Mouse (Mus musculus): ENCODE data around the gene Ccnq.

The Ccnq gene

DNA sequence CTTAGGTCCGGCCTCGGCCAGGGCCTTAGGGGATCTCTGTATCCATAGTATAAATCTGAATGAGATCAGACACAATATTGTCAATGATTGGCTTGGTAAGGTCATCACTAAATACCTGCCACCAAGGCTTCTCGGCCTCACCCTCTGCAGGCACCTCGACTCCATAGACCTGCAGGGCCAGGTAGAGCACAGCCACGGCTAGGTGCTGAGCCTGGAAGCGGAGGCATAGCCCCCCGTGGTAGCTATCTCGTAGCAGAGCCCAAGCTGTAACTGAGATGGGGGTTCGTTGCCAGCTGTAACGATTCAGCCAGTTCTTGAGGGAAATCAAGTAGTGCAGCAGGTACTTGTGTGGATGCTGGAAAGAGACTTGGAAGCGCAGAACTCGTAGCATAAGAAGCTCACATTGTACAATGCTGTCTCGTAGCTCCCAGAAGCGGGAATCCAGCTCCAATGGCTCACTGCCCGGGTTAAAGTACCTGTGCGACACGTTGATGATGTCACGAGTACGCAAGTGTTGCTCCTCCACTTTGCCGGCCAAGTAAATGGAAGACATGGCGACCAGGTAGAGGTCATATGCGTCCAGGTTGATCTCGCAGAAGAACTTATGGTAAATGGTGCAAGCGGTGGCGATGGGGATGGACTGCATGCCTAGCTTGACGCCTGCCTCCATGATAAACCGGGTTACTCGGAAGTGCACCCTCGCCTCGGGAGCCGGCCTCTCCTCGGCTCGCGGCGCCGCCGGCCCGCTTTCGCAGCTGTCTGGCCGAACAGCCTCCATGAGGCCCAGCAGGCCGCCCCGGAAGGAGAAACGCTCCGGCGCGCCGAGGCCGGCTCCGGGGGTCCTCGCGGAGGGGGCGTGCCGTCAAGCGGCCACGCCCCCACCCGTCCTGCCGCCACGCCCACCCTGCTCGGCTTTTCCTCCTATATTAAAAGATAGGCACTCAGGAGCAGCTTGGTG is at the start of gene Ccnq:
Gene Ccnq, minus strand, starts transcription at position 845 of the 958 bp plus-strand sequence.
- peak; percentile 83 for DNase-seq

DNA sequence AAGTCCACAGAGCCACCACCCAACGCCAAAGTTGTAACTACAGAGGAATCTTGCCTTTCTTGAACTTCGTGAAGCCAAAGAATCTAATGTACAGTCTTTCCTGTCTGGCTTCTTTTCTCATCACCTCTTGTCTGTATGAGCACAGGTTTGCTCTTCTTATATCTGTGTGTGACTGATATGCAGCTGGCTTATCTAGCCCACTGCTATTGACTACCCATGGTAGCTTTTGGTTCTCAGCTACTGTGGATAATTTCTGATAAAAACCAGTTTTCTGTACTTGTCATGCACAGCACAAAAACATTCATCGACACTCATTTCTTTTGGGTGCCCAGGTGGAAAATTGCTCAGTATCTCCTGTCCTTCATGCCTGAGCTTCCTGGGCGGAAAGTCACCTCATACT is 49.6 kb upstream of the Ccnq start:
- no peak for DNase-seq

DNA sequence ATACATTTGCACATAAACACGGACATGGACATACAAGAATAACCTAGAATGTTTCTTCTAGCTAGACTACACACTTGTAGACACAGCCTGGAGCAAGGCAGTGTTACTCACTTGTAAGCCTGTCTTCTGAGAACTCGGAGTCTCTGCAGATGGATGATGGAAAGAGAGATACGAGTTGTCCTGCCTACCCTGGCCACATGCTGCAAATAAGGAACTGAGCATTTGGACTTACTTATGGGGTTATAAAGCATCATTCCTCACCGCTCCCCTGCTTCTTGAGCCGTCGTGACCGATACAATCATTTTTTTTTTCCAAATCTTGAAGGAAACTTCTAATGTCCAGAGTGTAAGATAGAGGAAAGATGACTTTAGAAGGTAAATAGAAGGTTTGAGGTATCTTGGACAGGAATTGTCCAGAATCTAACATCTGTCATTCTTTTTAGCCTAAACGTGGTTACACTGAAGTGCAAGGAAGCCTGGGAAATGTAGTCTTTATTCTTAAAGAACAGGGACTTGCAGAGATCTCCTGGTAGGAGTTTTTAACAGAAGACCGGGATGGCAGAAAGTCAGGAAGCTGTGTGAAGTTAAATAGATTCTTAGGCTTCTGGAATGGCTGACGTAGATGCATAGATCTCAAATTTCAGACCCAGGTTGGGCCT is 44.7 kb upstream of the Ccnq start:
- no peak for DNase-seq

DNA sequence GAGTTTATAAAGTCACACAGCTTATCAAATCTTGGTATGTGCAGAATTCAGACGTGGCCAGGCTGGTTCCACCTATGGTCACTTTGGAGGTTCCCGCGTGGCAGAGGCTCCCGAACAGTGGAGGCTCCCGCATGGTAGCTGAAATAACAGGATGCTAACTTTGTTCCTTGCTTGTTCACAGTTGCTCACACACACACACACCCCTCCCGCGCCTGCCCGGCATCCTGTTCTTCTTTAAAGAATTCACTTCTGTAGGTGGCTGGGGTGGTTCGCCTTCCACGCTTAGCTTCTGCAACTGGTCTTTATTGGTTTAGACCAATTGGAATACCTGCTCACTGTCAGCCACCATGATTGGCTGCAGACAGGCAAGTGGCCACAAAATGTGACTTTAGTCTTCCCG is 41.6 kb upstream of the Ccnq start:
- no peak for DNase-seq

DNA sequence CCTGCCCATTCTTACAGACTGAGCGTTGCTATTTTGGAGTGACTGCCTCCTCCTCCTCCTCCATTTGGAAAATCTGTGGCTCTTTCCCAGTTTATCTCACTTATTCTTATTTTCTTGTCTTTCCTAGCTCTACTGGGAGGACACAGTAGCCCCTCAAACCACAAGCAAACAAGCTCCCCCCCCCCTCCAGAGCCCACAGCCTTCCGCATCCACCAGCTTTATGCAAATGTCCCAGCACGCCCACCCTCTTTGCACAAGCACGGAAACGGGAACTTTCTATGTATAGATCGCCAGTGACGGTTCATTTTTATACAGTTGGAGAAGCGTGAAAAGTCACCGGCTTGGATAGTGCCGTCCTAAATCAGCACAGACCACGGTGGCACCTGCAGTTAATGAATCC is 40.9 kb upstream of the Ccnq start:
- no peak for DNase-seq

DNA sequence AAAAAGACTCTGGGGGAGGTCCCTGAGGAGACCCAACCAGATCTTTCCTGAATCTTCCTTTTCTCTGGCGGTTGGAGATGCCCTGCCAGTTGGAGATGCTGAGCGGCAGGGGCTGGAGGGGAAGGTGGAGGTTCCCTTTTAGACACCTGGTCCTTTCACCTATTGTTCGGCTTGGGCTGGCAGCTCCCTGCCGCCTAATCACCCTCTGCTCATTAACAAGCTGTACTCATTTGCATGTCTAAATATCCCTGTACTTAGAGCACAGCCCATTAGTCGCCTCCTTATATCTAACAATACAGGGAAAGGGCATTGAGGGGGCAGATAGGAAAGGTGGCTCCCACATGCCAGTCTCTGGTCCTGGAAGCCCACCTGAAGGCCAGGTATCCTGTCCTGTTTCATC is 40.5 kb upstream of the Ccnq start:
- no peak for DNase-seq

DNA sequence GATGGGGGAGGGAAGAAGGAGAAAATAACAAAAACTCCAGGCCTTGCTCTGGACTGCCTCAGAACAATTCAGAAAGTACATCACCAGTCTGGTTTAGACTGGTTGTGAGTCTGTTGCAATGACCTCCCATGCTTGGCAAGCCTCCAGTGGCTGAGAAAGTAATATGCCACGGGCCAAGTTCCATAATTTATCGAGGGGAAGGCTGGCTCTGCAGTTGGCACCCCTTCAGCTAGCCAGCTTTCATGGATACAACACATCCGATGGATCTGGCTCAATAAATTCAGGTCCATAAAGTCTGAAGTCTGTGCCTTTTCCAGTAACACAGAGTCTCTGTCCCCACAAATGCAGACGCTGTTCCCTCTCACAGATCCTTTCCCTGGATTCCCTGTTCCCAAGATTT is 40.1 kb upstream of the Ccnq start:
- peak; percentile 83 for DNase-seq

DNA sequence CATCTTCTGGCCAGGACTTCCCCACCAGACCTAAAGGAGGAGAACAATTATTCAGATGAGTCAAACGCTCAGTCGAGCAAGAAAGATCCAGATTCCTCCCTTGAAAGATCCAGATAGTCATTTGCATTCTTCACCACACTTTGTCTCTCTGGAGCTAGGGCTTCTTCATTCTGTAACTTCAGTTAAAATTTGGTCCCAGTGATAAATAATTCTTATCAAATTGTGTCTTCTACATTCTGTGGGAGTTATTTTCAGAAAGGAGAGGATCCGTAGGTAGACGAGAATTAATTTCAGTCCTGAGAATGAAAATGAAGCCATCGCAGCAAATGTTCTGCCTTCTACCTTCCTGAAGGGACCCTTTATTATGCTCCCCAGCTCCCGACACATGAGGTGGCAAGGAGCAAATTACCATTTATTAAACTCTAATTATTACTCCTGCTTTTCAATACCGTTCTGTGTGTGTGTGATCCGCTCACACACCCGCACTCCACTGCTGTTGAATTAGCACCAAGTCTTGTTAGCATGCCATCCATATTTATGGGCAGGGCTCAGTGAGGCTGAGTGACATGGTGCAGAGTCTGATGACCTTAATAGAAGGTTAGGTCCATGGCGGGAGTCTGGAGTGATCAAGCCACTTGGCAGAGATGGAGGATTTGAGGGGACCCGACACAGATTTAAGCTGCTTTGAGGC is 38.0 kb upstream of the Ccnq start:
- no peak for DNase-seq

DNA sequence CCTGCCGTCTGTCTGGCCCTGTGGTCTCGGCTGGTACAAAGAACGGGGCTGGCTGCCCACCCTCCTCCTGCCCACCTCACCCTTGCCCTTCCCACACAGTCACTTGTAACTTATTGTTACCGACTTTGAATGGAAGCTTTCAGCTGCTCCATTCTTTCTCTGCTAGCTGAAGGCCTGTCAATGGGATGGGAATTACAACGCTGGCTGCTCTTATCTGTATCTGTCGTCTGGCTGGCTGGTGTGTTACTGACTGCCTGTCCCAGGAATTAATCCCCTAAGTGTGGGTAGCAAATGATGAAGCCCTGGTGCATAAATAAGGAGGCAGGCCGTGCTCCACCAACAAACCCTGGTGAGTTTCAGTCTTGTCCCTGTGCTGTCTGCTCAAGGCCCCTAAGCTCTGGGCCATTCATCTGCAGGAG is 34.5 kb upstream of the Ccnq start:
- no peak for DNase-seq

DNA sequence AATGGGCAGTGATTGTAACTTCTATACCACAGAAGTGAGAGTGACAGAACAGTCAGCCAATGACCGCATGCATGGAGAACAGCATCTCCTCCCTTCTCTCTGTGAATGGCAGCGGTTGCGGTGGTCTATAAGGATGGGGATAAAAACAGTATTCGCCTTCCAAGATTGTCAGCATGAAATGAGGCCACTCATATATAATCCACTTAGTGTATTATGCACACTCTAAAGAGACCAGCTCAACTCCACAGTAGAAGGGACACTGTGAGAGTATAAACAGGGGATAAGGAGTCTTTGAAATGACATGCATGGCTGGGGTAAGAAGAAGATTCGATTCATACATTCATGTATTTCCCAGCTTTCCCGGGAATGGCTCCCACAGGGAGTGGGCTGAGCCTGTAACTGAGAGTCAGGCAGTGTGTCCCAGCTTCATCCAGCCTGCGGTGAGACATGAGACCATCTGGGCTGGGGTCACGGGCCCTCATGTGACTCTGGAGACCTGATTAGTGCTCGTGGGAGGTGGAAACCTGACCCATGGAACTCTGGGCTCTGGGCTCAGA is 31.3 kb upstream of the Ccnq start:
- no peak for DNase-seq

DNA sequence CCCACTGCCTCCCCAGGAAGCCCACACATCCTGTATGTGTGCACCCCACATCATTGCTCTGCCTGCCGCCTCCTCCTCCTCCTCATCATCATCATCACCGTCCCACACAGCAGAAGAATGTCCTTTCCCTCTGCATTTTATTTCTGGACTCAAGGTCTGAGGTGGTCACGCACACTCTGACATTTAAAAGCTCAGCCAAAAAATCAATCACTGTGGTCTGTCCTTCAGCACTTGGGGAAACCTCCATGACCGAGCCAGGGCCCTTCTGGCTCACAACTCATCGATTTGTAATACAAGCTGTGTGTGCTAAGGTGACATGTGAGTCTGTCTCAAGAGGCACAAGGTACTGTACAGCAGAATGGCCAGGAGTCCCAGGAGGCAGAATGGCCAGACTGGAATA is 30.8 kb upstream of the Ccnq start:
- no peak for DNase-seq

DNA sequence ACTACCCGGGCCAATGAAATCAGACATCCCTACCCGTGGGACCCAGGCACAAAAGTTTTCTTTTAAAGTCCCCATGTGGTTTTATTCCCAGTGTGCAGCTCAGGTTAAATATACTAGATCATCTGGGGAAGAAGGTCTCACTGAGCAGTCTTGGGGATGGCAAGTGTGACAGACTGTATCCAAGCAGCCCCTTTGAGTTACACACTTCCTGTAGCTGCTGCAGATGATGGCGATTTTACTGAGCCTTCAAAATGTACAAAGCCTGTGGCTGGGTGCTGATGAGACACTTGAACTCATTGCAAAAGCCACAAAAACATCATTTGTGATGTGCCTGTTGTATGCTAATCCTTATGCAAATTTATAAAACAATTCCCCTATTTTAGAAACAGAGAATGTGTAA is 29.0 kb upstream of the Ccnq start:
- no peak for DNase-seq

DNA sequence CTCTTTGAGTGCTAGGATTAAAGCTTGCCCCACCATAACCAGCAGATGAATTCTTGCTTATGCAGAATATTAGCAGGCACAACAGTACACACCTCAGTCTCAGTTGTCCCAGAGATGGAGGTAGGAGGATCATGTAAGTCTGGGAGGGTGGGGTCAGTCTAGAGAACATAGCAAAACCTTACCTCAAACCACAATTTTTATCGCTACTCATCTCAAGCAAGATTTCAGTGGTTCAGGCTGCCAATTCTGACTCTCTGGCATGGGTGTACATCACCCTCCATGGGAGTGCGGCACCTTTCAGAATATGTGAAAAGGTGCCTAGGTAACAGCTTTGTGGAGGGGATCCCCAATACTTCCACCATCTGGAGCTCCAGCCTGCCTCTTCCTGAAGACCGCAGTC is 28.5 kb upstream of the Ccnq start:
- DNase-seq, result no peak

DNA sequence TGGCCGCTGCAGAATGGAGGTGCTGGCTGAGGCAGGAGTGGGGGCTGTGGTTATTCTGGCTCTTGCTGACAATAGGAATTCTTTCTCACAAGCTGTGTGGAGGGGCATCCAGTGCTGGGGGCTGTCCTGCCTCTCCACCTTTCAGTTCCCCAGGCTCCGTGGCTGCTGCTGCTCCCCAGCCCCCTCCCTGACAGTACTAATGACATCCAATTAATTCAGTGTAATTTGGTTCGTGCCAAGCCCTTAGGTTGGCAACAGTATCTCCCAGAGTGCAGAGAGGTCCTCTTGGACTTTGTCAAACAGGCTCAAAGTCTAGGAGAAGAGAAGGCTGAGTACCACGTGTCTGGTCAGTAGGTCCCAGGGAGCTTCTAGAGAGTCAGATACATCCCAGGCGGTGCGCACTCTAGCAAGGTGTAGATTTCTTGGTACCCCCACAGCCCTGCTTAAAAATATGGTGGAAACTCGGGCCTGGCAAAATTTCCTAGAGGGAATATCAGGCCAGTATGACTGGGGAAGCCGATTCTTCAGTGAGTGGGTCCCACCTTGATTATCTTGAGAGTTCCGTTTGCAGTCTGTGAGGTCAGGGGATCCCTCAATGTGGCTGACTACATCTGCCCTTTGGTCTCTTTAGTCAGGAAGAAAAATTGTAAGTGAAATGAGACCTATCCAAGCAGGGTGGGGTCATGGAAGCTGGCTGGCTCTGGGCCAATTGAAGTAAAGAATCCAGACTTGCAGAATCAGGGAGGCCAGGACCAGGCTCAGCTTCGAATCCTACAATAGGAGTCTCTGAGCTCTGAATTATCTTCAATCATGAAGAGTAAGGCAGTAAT is 26.5 kb upstream of the Ccnq start:
- no peak for DNase-seq

DNA sequence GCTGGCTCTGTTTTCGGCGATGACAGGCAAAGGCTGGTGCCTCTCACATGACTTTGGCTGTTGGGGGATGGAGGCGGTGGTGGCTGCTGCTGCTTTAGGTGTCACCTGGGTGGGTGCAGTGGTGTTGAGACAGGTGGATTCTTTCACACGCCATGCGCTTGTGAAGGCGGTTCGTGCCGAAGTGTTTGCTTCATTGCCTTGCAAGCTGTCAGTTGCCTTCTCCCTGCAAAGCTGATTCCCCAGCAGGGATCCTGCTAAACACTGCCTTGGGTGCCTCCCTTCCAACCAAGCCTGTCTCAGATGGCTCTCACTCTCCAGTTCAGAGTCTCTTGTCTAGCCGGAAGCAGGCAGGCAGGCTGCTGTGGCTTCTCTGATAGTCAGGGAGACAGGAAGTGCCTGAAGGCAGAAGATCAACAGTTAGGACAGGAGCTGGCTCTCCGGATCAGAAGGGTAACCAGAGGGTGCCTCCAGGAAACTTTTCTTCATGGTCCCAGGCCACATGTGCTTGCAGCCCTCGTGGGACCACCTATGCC is 20.3 kb upstream of the Ccnq start:
- DNase-seq, result peak; percentile 45

DNA sequence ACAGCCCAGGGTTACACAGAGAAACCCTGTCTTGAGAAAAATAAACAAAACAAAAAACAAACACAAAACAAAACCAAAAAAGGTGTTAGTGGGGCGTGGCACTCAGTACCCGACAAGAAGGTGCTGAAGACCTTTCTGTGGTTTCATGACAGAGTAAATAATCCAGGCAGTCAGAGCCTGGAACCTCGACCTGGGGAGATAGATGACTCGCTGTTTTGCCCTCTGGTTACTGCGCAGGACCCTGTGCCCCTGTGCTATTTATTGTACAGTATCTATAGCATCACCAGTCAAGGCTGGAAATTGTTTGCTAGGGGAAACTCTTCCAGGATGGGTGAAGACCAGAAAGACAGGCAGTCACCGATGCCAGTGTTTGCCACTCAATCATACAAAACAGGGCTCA is 18.9 kb upstream of the Ccnq start:
- no peak for DNase-seq

DNA sequence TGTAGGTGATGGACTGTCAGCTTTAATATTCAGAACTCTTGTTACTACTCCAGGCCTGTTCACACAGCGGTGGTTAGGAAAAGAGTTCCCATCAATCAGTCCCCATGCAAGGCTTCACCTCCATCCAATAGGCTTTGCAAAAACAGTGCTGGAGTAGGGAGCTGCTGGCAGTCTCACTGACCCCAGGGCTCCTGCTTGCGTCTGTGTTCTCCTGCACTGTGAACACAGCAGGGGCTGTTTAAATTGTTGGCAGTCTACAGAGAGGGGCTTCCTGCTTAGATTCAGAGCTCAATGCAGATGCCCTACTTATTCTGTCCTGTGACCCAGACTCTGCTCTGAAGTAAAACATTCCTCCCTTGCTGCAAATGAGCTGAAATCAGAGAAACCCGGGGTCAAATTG is 17.2 kb upstream of the Ccnq start:
- no peak for DNase-seq

DNA sequence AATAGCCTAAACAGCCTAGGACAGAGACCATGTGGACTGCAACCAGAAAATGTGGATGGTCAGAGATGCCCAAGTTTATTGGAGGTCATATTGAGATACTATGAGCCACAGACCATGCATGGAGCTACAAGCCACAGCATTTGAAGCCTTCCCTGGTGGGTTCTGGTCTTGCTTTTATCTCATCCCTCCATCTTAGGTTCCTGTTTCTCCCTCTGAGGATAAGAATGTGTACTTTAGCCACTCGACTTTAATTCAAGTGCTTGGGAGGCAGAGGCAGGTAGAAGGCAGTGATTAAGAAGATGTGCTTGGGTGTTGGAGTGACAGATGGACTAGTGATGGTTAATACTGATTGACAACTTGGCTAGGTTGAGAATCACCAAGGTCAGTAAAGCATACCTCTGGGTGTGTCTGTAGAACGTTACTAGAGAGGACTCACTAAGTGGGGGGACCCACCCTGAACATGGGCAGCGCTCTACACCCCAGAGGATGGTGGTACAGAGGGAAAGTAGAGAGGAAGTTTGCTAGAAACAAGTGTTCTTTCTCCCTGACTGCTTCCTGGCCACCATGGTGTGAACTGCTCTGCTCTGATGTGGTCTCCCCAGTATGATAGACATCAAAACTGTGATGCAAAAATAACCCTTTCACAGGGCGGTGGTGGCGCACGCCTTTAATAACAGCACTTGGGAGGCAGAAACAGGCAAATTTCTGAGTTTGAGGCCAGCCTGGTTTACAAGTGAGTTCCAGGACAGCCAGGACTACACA is 14.7 kb upstream of the Ccnq start:
- no peak for DNase-seq

DNA sequence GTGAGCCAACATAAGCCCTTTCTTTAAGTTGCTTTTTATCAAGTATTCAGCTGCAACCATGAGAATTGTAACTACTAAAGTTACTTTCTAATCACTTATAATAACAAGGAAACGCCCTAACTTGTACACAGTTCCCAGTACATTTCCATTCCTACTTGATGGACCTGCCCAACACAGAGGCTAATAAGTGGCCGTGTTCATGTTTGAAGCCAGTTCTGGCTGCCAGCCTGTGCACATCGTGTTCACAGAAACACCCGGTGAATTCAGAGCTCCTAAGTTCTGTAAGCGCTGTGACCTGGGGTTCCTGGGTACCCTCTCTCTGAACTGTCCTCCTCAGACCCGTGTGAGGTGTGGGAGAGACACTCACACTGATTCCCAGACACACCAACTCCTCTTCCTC is 13.3 kb upstream of the Ccnq start:
- no peak for DNase-seq

DNA sequence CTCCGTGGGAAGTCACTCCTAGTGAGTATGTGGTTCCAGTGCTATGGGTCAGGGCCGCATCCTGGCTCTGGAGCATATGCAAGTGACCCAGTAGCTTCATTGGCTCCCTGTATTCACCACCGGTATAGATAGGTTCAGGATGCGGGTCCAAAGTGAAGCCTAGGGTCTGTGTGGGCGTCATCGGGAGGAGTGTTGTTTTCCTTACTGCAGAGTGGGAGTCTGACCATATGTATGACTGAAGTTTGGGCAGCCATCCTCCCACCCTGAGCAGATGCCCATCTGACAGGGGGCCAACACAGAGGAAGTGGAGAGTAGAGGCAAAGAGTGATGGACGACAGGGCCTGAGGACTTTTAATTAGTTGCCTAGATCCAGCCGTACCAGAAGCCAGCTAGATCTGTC is 12.8 kb upstream of the Ccnq start:
- DNase-seq, result no peak

DNA sequence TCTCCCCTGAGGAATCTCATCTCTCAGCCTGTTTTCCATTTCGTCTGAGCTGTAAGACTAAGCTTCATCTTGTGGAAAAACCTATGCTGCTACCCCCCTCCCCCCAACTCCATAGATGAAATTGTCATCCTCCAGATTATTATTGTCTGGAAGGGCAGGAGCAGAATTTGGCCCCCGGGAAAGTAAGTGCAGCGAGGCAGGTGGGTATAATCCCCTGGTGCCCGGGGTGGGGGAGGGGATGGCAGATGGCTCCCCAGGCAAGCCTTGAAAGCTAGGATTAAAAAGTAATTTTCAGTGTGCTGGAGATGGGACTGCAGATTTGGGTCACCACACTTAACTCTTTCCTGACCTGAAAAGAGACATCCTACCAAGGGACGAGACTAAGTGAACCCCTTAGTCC is 10.7 kb upstream of the Ccnq start:
- DNase-seq, result no peak

DNA sequence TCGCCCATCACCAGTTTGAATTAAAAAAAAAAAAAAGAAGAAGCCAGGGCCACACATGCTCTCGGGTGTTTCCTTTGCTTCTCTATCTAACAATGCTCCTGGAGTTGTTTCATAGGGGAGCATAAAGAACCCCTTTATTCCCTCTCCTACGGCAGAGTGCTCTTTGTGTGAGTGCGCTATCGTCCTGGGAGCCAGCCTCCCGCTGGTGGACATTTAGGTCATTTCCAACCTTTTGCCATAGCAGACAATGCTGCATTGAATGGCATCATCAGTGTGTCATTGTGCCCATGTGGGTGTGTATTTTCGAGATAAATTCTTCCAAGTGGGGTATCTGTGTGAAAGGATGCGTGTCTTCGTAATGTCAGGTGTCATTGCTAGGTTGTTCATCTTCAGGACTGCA is 9.6 kb upstream of the Ccnq start:
- DNase-seq, result no peak
